Mouse (Mus musculus) spleen, embryonic (tissue): ENCODE measurements at regions not wholly inside any gene's neighbourhood (a gene's known extent, or its start where the extent isn't known, plus 50 kb on each side); places are given as distances from the start of the nearest gene placed in this dataset.

Experiments
- CTCF ChIA-PET: fragments of 350-600 bp; sonication (Branson Sonifier 250); formaldehyde crosslinking; loops from one replicate; lab custom pipeline; 2022; lab: Charles Lee

DNA sequence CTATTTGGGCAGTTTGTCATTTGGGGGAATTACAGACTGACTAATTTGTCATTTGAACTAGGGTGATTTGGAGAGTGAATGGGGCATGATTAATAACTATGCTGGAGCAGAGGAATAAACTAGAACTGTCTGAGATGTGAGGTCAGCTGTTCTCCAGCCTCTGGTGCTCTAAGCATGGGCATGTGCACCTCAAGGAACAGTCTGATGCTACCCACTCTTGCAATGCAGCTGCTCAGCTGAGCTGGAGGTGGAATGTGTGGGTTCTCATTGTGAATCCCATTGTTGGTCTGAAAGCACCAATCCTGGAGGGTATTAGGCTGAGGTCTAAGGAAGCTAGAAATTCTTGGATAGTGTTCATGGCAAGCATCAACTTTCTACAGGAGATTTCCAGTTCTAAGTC, 192.8 kb upstream of the Slc30a5 start:
- CTCF ChIA-PET, result no interaction called here

DNA sequence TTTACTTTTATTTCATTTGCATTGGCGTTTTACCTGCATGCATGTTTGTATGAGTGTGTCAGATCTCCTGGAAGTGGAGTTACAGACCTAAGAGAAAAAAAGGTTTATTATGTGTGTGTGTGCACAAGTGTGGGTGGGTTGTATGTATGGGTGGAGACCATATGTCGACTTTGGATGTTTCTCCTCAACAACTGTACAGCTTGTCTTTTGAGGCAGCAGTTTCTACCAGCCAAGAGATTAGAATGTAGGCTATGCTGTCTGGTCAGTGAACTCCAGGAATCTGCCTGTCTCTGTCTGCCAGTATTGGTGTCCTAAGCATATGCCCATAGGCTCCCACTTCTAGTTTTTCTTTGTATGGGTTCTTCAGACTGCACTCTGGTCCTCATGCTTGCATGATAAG, 192.3 kb upstream of the Slc30a5 start:
- CTCF ChIA-PET, result no interaction called here

DNA sequence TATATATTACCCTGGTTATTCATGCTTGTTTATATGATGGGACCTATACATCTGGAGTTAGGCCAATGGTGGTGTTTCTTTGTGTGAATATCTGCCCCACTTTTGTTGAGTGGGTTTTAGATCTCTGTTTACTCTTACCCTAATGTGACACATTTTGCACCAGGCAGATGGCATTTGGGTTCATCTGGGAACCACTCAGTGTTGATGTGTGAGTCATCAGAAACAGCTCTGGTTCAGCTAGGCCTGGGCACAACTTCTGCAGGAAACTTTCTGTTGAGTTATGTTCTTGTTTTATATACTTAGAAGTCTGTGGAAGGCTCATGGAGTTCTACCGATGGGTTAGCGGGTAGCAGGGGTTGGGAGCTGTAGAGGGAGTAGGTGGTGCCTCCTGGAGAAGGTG, 191.7 kb upstream of the Slc30a5 start:
- CTCF ChIA-PET, result no interaction called here

DNA sequence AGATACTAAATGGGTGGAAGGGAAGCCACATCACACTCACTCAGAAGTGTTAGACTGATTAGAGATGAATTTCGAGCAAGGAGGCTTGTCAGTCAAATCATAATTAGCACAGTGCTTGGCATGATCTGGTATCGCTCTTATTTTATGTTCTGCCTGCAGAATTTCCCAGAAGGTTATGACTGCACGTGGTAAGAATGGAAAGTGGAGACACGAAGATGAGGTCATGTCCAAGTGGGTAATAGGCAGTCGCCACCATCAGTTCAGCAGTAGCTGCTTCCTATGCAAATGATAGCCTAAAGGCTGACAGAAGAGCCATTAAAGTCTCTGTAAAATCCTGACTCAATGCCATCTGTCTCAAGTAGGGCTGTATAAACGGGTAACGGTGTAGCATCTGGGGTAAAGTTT, 186.0 kb upstream of the Slc30a5 start:
- CTCF ChIA-PET, result no interaction called here

DNA sequence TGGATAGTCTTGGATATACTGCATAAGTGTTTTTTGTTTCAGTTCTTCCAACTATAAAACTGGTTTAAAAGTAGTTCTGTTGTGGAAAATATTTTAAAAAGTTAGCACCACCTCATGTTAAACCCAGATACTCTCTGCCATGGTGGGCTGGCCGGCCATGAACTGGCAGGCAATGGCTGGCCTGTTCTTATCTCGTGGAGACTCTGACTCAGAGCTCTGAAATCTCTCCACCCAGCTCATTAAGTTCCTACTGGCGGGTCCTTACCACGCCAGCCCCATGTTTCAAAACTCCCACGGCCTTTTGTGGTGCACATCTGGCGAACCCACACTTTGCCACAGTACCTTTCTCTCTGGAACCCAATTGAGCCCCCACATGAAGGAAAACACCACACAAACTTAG, 183.8 kb upstream of the Slc30a5 start:
- CTCF ChIA-PET, result no interaction called here

DNA sequence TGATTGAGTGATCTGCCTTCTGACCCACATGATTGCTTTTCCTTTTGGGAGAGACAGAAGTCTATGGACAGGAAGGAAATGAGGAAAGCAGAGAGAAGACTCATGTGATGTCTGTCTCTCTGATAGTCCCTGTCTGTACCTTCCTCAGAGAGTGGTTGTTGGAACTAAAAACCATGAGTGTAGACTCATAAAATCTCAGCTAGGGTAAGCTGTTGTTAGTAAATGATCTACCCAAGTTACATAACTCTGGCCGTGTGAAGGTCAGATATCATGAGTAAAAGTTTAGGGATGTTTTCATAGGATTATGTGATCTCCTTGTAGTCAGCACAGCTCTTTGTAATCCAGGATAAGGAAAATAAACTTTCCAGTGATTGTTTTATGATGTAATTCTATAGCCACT, 183.0 kb upstream of the Slc30a5 start:
- CTCF ChIA-PET, result no interaction called here

DNA sequence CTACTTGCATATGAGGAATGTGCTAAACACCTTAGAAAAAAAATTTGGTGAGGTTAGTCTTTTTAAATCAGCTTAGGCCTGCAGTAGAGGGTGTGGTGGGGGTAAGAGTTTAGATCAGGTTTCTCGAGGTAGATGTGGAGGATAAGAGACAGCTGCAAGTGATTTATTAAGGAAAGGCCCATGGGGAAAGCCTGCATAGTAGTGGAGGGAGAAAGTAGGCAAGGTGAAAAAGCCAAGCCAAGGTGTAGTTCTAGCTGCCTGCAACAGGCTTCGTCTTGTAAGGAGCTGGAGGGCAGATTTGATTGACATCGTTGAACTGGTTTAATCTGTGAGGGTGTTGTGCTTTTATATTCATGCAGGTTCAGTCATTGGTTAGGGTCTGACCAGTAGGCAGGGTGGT, 182.2 kb upstream of the Slc30a5 start:
- CTCF ChIA-PET, result no interaction called here

DNA sequence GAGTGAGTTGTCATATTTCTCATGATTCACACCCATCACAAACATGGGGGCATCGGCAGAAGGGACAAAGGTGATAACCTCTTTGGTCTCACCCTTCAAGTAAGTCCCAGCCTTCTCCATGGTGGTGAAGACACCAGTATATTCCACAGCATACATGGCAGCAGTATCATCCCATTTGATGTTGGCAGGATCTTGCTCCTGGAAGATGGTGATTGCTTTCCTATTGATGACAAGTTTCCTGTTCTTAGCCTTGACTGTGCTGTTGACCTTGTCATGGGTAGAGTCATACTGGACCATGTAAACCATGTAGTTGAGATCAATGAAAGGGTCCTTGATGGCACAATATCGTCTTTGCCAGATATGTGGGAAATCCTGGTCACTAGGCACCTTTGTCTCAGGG, 180.4 kb upstream of the Slc30a5 start:
- CTCF ChIA-PET, result no interaction called here

DNA sequence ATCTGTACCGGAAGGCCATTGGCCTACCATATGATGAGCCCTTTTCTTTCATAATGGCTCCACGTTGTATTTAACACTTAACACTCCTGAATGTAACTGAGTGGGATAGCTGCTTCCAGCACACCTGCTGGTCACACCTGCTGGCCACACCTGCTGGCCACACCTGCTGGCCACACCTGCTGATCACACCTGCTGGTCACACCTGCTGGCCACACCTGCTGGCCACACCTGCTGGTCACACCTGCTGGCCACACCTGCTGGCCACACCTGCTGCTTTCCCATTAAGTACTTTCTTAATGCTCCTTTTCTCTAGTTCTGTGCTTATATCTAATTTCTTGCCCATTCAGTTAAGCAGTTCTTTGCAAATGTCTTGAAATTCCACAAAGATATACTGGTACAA, 157.4 kb upstream of the Slc30a5 start:
- CTCF ChIA-PET, result no interaction called here

DNA sequence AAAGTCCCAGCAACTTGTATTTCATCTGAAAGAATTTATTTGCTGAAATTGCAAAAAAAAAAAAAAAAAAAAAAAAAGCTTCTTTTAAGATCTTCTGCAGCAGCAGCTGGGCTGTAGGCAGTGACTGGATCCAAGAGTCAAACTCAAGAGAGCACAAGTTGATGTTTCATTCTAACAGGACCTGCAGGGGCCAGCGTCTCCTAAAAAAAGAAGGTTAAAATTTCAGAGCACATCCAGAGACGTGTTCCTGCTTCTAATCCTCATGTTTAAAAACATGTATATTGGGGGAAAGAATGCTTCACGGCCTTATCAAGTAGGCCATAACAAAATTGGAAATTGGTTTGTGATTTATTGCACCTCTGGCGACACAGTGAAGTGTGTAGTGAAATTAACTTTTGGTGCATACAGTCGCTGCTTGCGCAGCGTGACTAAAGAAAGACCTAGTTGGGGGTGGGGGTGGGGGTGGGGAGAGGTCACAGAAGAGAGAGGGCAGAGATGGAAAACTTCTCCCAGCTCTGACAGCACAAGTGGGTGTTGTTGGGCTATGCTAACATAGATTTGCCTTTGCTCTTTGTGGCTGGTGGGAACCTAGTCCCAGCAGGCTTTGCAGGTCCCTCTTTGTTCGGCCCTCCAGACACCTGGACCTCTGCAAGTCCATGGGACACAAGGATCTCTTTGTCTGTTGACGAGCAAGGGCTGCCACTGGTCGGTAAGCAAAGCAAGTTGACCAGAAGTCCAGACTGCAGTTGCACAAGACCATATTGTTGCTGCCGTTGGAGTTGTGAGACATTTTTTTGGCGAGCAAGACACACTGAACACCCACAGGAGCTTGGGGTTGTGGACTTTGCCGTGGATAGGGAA, 155.7 kb upstream of the Slc30a5 start:
- CTCF ChIA-PET, result no interaction called here

DNA sequence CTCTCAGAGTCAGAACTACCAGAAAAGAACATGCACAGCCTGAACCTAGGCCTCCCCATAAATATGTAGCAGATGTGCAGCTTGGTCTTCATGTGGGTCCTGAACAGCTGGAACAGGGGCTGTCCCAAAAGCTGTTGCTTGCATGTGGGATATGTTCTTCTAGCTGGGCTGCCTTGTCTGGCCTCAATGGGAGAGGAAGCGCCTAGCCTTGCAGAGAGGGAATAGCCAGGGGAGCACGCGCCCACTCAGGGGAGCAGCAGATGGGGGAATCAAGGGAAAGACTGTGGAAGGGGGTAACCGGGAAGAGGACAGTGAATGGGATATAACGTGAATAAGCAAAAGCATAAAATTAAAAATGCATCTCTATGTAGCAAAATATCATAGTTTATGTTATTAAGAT, 154.9 kb upstream of the Slc30a5 start:
- CTCF ChIA-PET, result no interaction called here

DNA sequence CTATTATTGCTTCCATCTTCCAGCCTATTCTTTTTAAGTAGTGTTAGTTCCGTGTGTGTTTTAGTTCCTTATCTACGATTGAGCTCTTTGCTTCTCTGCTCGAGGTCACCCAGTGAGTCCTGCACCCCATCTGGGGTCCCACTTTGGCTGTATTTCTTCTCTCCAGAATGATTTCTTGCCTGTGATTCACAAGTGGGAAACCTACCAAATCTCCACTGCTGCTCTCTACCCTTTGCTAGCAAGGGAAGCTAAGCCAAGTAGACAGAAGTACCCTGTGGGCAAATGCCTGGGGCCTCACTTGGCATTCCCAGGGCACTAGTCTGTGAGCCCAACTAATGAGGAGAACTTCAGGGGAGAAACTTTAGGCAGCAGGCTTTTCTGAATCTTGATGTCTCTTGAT, 142.5 kb upstream of the Slc30a5 start:
- CTCF ChIA-PET, result no interaction called here

DNA sequence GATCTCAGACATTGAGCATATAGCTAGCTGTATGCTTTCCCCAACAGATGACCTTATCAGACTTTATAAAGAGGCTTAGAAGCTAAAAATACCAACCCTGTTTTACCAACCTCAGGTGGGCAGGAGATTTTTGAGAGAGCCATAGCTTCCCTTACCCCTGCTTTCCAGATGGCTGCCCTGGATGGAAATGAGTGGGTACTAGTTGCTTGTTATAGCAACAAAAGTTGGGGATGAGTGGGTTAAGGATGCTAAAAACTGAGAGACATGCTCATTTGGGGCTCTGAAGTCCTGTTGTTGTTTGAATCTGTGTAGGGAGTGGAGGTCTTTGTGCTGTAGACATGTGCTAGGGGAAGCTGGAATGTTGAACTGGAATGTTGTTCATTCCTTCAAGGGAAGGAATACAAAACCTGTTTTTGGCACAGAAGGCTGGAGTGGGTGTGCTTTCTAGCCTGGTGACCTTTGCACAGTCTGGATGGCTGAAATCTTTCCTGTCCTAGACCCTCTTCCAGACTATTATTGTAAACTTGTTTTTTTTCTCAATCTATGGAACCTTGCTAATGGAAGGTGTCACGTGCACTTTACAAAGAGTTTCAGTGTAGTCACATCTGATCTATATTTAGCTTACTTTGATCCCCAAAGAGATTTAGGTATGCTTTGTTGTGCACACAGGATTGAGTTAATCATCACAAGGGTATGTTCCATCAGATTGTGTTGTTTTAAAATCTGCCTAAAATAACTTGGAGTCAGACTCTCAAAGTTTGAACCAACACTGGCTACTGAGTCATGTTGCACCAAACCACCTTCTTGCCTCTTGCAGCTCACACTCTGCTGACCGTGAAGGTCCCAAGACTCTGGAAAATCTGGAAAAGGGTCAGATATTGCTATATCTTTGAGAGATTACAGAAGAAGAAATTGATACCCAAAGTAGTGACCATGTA, 138.1 kb upstream of the Slc30a5 start:
- CTCF ChIA-PET, result no interaction called here

DNA sequence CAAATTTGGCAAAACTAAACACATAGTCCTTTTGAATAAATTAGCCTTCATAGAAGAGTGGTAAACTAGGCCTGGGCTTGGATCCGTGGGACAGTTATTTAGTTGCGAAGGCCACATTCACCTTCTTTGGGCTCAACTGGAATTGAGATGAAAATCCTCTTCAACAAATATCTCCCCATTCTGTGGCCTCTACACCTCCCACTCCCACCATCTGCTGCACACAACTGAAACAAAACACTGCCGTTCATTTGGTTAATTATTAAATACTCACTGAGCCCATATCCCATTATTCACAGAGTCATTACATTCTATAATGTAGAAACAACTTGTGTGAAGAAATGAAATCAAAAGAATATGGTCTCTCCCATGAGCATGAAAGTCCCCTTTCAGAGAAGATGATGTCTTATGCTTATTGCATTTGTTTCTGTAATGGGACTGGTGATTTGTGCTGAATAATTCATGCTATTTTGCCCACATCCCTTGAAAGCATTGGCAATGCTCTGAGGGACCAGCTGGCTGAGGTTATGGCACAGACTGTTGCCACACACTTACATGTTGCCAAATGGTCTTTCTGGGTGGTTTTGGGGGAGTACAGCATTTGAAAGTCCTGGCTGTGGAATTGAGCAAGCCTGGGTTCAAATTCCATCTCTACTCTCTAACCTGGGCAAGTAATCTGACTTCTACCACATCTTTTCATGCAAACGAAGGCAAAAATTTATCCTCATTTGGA, 129.7 kb upstream of the Slc30a5 start:
- CTCF ChIA-PET, result no interaction called here

DNA sequence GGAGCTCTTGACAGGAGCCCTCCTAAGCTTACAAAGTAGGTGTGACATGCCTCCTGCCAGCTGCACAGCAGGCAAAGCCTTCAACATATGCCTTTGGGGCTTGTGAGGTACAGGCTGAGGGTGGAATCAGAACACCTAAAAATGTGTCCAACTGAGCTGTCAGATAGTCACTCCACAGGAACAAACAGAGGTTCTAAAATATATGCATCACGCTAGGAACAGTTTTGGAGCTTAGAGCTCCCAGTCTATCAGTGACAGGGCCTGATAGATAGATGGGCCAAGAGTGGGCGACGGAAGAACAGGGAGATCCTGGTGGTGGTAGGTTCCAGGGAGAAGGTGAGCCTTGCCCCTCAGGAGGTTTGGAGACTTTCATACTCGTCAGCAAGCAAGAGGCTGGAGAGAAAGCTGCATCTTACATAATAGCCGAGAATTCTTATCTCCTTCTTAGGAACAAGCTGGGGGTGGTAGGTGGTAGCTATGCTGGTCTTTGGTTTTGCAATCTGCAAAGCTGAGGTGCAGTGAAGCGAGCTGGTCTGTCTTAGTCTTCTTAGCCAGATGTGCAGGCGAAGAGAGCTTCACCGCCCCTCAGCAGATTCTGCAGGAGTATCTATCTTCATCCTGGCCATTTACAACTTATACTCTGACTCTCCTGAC, 121.5 kb upstream of the Slc30a5 start:
- CTCF ChIA-PET, result no interaction called here

DNA sequence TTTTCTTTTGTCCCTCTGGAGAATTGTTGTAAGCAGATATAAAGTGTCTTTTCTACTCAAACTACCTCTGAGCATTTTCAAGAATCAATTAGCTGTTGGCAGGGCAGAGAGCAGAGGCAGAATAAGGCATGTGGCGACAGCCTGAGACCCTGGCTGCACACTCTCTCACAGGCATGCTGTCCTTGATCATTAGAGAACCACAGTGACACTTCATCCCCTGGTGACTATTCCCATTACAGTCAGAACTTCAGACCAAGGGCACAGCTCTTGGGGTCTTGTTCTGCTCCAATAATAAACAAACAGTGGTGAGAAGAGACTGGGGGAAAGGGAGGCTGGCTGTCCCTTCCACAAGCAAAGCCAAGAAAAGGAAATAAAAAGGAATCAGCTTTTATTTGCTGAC, 120.9 kb upstream of the Slc30a5 start:
- CTCF ChIA-PET, result no interaction called here

DNA sequence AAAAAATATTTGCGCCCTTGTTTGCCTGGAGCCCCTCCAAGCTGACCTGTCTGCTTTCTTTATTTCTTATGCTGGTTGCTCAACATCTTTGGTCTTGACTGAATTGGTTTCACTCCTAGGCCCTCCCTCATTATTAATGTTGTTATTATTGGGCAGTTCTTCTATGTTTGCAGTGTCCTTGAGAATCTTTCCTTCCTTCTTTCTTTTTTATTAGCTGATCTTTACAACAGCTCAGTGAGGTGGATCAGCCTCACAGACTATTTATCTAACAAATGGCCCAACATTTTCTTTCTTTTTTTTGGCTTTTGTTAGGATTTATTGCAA, 117.9 kb upstream of the Slc30a5 start:
- CTCF ChIA-PET, result no interaction called here

DNA sequence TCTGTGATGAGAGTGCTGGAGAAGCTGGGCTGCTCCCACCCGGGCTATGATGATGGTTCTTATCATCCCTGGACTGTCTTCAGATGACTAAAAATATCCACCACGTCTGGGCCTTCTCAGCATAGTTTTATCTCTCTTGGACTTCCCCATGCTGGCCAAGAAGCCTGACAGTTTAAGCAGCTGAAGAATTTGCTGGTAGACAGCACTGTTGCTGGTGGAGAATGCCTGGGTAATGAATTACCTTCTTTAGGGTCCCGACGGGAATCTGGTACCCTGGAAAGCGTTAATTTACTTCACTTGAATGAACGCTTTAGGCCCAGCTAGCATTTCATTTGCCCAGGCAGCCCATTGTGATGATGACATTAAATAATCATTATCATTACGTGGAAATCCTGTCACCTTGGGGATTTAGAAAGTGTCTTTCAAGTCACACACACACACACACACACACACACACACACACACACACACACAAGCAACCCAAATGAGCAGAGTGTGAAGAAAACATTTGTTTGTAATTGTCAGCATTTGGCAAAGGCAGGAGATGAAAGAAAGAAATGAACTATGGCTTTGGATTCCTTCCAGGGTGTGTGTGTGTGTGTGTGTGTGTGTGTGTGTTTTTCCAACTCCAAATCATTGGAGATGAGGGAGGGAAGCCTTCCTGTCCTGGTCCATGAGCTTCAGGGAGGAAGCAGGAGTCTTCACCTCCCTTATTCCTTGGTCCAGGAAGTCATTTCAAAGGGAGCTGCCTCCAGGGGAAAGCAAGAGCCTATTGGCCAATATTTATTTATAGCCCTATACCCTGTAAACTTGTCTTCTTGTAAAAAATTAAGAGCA, 117.3 kb upstream of the Slc30a5 start:
- CTCF ChIA-PET, result no interaction called here

DNA sequence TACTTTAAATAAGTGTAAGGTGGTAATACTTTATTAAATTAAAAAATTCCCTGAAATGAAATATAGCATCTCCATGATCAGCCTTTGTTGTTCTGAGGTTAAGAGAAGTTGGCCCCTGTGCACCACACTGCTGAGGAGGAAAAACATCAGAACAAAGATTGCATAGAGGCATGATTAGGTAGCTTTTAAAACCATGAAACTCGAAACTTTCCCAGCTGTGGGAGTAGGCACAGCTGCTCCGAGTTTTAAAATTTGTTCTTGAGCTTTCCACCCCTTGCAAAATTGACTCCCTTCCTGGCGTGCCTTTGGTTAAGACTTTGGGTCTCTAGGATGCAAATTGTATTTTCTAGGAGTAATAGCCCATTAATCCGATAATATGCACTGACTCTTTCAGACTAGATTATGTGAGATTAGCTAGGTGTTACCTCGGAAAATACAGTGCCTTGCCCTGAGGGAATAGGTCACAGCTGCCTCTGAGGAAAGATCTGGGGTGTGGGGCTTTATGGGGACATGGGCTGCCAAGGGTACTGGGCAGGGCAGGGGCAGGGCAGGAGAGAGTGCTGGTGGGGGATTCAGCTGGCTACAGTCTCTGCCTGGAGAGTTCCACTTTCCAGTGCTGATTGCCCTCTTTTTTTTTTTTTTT, 110.1 kb upstream of the Slc30a5 start:
- CTCF ChIA-PET, result no interaction called here

DNA sequence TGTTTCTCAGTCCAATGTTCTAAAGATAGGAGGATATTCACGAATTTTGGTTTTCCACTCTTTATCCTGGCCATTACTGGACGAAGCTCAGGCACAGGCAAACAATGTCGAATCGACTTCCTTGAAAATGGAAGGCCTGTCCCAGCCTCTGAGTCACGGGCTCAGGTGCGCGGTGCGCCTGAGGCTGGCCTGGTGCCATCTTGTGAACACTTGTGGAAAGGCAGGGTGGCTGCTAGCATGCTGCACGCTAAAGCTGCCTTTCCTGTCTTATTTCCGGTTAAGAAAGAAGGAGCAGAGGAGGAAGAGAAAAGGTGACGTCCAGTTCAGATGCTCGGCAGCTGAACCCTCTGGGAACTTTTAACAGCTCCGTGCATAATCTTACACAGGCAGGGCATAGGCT, 107.6 kb upstream of the Slc30a5 start:
- CTCF ChIA-PET, result no interaction called here
